Mouse (Mus musculus): ENCODE data around the gene Cacna1h.

- TF ChIP-seq CTCF (IDR thresholded peaks at IDR 0.05; ENCODE audit: control insufficient read depth, insufficient read depth, insufficient replicate concordance, low read depth, low read length) (no peak), POLR2A (IDR thresholded peaks at IDR 0.05; ENCODE audit: control insufficient read depth, low read depth, low read length) (no peak)
Observed at GRCm38 (mm10) chr17:25462236-25462875, 28.8 kb upstream of the Cacna1h start.
